Mouse (Mus musculus) ES-E14 (cell line): Measurements from ENCODE around the gene Gm9844. TPM values are rescaled to one million over a fixed set of nuclear protein-coding genes. Genes with fewer than 3 reads are reported as not detected.

ENCODE experiments used
- DNase-seq: peaks from one replicate; pipeline ENCODE4 v3.0.0-alpha.2; 2013; ENCODE audit warnings: low read depth, low spot score
- H3K27ac ChIP-seq: 2 replicates; pipeline ENCODE4 v1.5.1; 2012; ENCODE audit warnings: low read depth, mild to moderate bottlenecking, low read length, moderate library complexity, mixed read lengths; ENCODE audit not compliant: poor library complexity, insufficient read depth, severe bottlenecking
- H3K36me3 ChIP-seq: 2 replicates; pipeline ENCODE4 v1.6.1; 2012; ENCODE audit warnings: mild to moderate bottlenecking, low read length, moderate library complexity, mixed read lengths; ENCODE audit not compliant: control insufficient read depth, poor library complexity, insufficient read depth, severe bottlenecking
- H3K4me1 ChIP-seq, 2 experiments: fragments of 150-350 bp in 1 of 2; sonication (generic) in 1 of 2; 2 replicates each; pipeline ENCODE4 v1.6.1; 2012; ENCODE audit warnings: low read length in 2 of 2, mild to moderate bottlenecking in 1 of 2, mixed read lengths in 1 of 2; ENCODE audit not compliant: control insufficient read depth in 2 of 2, insufficient read depth in 2 of 2, poor library complexity in 1 of 2
- H3K4me3 ChIP-seq, 2 experiments: fragments of 150-350 bp in 1 of 2; sonication (generic) in 1 of 2; 2 replicates each; pipeline ENCODE4 v1.5.1; 2012; ENCODE audit warnings: low read length in 2 of 2, low read depth in 1 of 2, mild to moderate bottlenecking in 1 of 2, mixed read lengths in 1 of 2; ENCODE audit not compliant: insufficient read depth in 1 of 2, poor library complexity in 1 of 2, severe bottlenecking in 1 of 2
- H3K9ac ChIP-seq: 2 replicates; pipeline ENCODE4 v1.6.1; 2012; ENCODE audit warnings: low read depth, mild to moderate bottlenecking, low read length, mixed read lengths; ENCODE audit not compliant: poor library complexity, insufficient read depth, severe bottlenecking
- H3K9me3 ChIP-seq: fragments of 150-350 bp; sonication (generic); 2 replicates; pipeline ENCODE4 v1.6.1; 2012; ENCODE audit warnings: low read depth, mild to moderate bottlenecking, low read length; ENCODE audit not compliant: control insufficient read depth, insufficient read depth
- CHD2 ChIP-seq: IDR thresholded peaks from 2 replicates; pipeline ENCODE4 v1.6.1; 2014; ENCODE audit warnings: mild to moderate bottlenecking, low read depth, low read length, inconsistent platforms
- HCFC1 ChIP-seq: IDR thresholded peaks from 2 replicates; pipeline ENCODE4 v1.6.1; 2012; ENCODE audit warnings: low read length, inconsistent platforms, borderline replicate concordance; ENCODE audit not compliant: insufficient read depth
- MAFK ChIP-seq: IDR thresholded peaks from 2 replicates; pipeline ENCODE4 v1.6.1; 2014; ENCODE audit warnings: mild to moderate bottlenecking, low read depth, low read length, inconsistent platforms; ENCODE audit not compliant: insufficient read depth
- ZC3H11A ChIP-seq: IDR thresholded peaks from 2 replicates; pipeline ENCODE4 v1.6.1; 2012; ENCODE audit warnings: low read depth, mild to moderate bottlenecking, inconsistent platforms, low read length, borderline replicate concordance
- ZNF384 ChIP-seq: IDR thresholded peaks from 2 replicates; pipeline ENCODE4 v1.6.1; 2012; ENCODE audit warnings: low read depth, low read length, inconsistent platforms
- in situ Hi-C, 2 experiments: fragments of 600-800 bp; cut with MboI; formaldehyde crosslinking; loops; one replicate each; pipeline ENCODE4 v1.15.1; 2025; ENCODE audit warnings: low sequenced_read_pairs in 2 of 2, inconsistent platforms in 1 of 2; ENCODE audit not compliant: unreplicated experiment in 2 of 2
- total RNA-seq: library from RNA; depleted of rRNA; stranded (reverse); fragments of 300-350 nt; gene quantifications from 2 replicates; pipeline ENCODE4 v1.2.3, GENCODE M21; 2012

Gene Gm9844
- total RNA-seq, 1 experiment = 6.7 TPM

DNA sequence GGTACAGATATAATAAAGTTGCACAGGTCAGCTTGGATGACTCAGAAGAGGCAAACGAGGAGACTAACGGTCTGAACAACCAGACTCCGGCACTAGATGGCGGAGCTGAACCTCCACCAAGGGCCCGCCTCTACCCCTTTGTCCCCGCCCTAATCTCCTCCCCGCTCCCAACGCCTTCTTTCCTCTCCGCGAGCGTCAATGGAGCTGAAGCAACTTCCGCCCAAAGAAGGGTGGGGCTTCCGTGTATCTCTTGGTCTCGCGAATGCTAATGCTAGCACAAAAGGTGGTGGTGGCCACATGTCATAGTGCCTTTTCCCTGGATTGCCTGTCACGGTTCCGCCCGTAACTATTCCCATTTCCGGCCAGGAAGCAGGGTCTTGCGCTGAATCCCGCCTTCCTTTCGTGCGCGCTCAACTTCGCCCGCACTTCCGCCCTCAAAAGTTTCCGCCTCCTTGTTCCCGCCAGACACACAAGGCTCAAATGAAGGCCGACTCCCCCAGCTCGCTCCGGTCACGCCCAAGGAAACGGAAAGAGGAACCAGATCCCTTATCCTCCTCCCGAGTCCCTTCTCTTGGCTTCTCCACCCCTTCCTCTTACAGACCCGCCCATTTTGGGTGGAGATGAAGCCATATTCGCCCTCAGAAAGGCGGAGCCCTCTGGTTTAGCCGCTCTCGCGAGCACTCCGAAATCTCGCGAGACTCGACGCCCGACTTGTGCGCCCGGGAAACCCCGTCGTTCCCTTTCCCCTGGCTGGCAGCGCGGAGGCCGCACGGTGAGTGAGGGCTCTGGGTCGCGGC, 22.1 kb downstream of the Gm9844 start, which contains the start of gene Rps19:
Gene Rps19 (plus strand): TSS at position 476 of the 797 bp plus-strand sequence.
- peak within 1 kb of the TSS; percentile 100 for H3K9ac ChIP-seq
- TF ChIP-seq ZC3H11A = no peak
- TF ChIP-seq HCFC1 = peak; percentile 83
- TF ChIP-seq MAFK = 0 out of 2 replicates have a peak, but pooled peaks have one; percentile 25
- TF ChIP-seq CHD2 = peak; percentile 100
- no peak for TF ChIP-seq ZNF384
- H3K4me1 ChIP-seq = peaks cover 0 to 28% of the 10 kb centered on the region in 2 experiments; a peak in 2 of 4 replicates
- in situ Hi-C loops = no loop called here
- H3K4me3 ChIP-seq = peak within 1 kb of the TSS; percentile 70 to 98
- peak; percentile 99 for DNase-seq
- H3K36me3 ChIP-seq = peaks cover 44% of the 10 kb centered on the region
- H3K27ac ChIP-seq = peak within 1 kb of the TSS; percentile 99
- no peaks in the 10 kb centered on the region for H3K9me3 ChIP-seq

DNA sequence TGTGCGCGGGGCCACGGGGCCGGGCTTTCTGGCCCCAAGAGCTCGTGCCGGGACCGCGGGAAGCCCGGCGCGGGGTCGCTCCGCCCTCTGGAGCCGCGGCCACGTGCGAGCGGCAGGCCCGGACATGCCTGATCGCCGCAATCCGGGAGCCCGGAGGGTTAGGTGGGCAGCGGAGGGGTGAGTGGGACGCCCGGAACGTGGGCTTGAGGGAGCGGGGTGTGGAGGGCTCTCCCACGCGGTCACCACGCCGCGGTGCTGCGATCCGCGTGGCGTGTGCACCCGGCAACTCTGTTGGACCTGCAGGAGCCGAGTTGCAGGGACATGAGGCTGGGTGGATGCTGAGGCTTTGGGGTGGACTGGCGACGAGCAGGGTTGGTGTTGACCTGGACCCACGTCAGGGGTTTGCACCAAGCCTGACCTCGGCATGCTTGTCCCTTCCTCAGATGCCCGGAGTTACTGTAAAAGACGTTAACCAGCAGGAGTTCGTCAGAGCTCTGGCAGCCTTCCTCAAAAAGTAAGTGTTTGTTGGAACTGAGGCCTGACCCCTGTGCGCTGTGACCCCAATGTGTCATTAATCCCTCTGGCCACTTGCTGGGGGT, 22.8 kb downstream of the Gm9844 start:
- H3K36me3 ChIP-seq = peaks cover 51% of the 10 kb centered on the region
- no peak for DNase-seq
- TF ChIP-seq CHD2 (no peak), MAFK (no peak), ZNF384 (no peak), ZC3H11A (no peak), HCFC1 (no peak)
- in situ Hi-C loops = no loop called here
- peak overlapping the region; percentile 94 for H3K27ac ChIP-seq
- H3K4me3 ChIP-seq = peak overlapping the region; percentile 70 to 98
- H3K9me3 ChIP-seq = no peaks in the 10 kb centered on the region
- H3K9ac ChIP-seq = peak overlapping the region; percentile 100
- H3K4me1 ChIP-seq = peaks cover 0 to 28% of the 10 kb centered on the region in 2 experiments; a peak in 2 of 4 replicates

DNA sequence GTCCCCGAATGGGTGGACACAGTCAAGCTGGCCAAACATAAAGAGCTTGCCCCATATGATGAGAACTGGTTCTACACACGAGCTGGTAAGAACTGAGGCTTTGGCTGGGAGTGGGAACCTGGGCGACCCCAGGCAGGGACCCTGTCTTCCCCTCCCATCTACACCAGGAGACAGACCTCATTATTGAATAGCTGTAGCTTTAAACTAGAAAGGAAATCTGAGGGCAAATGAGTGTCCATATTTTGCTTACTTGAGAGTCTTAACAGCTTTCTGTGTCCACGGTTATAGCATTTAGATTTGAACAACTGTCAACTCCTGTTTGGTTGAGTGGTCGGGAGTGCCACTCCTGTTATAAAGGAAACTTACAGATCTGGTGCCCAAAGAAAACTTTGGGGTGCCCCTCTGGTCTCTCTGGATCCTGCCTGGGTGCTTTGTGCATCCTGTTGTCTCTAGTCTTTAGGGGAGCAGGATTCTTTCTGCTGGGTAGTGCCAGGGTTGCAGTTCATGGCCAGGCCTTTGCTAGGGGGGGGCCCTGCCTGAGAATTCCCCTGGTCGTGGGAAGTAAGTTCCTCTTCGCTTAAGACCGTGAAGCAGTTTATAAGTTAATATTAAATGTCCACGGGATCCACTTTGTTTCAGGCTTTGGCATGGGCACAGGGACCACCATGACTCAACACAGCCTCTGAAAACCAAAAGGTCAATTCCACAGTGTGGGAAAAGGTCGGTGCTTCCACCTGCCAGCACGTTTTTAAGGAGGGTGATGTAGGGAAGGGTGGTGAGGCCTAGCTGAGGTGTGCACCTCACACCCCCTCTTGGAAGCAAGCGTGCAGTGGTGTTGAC, 23.7 kb downstream of the Gm9844 start:
- DNase-seq = no peak
- Histone ChIP-seq H3K9me3 (no peaks in the 10 kb centered on the region), H3K27ac (peak overlapping the region; percentile 94), H3K4me1 (peaks cover 0 to 20% of the 10 kb centered on the region in 2 experiments; a peak in 1 of 4 replicates), H3K4me3 (peak overlapping the region; percentile 70 to 98), H3K9ac (peak overlapping the region; percentile 100), H3K36me3 (peaks cover 57% of the 10 kb centered on the region)
- in situ Hi-C loops = no loop called here
- no peak for TF ChIP-seq HCFC1
- no peak for TF ChIP-seq ZC3H11A
- TF ChIP-seq CHD2 = no peak
- TF ChIP-seq ZNF384 = no peak
- TF ChIP-seq MAFK = no peak

DNA sequence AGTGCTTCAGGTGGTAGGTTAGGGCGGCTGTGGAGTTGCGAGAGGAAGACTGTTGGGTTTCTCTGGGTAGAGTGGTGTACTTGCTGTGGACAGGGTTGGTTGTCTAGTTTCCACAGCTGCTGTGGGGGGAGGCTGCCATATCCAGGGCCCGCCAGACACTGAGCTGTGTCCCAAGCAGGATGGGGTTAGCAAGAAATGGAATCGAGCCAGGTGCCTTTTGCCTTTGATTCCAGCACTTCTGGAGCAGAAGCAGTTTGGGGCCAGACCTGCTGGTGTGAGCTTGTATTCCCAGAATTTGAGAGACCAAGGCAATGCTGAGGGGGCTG, 24.3 kb downstream of the Gm9844 start:
- in situ Hi-C loops = no loop called here
- H3K27ac ChIP-seq = peak overlapping the region; percentile 94
- peaks cover 0 to 14% of the 10 kb centered on the region in 2 experiments; a peak in 1 of 4 replicates for H3K4me1 ChIP-seq
- H3K4me3 ChIP-seq = peak overlapping the region; percentile 70 to 98
- TF ChIP-seq MAFK (no peak), ZNF384 (no peak), CHD2 (no peak), HCFC1 (no peak), ZC3H11A (no peak)
- H3K36me3 ChIP-seq = peaks cover 59% of the 10 kb centered on the region
- peak overlapping the region; percentile 100 for H3K9ac ChIP-seq
- H3K9me3 ChIP-seq = no peaks in the 10 kb centered on the region
- no peak for DNase-seq
